Mouse (Mus musculus): ENCODE results near the gene Klc3.

The Klc3 gene

DNA sequence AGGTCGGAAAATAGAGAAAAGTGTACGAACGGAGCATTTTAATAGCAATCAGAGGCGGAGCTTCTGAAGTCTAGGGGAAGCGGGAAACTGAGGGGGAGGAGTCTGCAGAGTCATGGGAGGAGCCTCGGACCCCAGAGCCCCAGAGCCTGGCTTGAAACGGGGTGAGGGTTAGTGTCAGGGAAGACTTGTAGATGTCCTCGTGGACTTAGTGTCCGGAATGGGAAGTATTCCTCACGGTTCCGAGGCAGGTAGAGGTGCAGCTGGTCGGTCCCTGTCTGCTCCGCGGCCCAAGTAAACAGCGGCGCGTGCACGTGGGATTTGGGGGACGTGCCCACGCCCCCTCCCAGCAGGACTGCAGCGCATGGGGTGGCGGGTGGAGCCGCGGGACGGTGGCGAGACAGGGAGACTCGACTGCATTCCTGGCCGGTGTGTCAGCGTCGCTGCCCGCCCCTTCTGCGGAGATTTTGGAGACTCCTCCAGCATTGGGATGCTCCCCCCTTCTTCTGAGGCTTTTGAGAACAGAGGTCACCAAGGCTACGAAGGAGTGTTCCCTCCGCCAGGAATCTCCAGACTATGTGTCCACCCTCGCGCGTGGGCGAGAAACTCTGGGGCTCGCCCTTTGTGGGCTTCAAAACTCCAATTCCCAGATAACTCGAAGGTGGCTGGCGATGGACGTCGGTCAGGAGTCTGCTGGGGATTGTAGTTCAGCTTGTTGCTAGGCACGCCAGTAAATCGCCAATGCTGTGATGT, 43.8 kb downstream of the Klc3 start:
- peak; percentile 75 to 76 for DNase-seq (ENCODE audit: low spot score in 2 of 2)

DNA sequence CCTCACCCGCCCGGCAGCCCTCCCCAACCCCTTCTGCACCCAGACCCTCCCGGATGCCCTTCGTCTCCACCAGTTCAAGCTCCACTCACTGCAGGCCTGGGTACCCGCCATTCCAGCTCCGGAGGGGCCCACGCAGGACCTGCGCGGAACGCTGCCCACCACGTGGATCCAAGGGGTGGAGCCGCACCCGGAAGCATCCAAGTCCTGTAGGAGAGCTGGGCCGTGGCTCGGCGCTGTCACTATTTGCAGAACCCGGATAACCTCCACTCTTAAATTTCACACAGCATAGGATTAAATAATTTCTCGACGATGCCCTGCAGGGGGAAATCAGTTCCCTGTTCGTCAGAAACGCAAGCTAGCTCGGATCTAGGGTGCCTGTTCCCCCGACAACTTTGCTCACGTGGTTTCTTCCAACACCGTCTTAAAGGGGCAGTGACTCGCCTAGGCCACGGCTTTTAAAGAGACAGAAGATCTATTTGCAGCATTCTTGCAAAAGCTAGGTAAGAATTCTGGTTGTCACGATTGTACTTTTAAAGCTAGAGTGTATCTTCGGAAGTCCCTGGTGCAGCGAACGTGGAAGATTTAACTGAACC, 44.5 kb downstream of the Klc3 start, which contains the start of the genes Cd3eap and Ppp1r13l:
Cd3eap (minus strand) TSS at position 185 of the 593 bp plus-strand sequence.
Ppp1r13l (plus strand) TSS at position 451 of the 593 bp plus-strand sequence.
- DNase-seq (ENCODE audit: low spot score in 2 of 2), result peak; percentile 80 to 89

DNA sequence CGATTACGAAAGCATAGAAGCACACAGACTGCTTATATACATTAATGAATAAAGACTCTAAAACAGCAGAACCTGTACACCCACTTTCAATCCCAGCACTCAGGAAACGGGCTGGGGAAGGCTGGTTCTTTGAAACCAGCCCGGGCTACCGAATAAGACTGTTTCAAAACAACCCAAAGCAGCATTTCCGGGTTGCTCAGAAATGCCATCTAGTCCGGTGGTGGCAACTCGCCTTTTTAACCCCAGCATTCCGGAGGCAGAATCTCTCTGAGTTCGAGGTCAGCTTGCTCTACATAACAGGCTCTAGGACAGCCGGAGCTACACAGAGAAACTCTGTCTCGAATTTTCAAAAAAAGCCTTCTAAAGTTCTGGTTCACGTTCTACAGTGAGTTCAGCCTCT, 45.3 kb downstream of the Klc3 start:
- no peak for DNase-seq (ENCODE audit: low spot score in 2 of 2)

DNA sequence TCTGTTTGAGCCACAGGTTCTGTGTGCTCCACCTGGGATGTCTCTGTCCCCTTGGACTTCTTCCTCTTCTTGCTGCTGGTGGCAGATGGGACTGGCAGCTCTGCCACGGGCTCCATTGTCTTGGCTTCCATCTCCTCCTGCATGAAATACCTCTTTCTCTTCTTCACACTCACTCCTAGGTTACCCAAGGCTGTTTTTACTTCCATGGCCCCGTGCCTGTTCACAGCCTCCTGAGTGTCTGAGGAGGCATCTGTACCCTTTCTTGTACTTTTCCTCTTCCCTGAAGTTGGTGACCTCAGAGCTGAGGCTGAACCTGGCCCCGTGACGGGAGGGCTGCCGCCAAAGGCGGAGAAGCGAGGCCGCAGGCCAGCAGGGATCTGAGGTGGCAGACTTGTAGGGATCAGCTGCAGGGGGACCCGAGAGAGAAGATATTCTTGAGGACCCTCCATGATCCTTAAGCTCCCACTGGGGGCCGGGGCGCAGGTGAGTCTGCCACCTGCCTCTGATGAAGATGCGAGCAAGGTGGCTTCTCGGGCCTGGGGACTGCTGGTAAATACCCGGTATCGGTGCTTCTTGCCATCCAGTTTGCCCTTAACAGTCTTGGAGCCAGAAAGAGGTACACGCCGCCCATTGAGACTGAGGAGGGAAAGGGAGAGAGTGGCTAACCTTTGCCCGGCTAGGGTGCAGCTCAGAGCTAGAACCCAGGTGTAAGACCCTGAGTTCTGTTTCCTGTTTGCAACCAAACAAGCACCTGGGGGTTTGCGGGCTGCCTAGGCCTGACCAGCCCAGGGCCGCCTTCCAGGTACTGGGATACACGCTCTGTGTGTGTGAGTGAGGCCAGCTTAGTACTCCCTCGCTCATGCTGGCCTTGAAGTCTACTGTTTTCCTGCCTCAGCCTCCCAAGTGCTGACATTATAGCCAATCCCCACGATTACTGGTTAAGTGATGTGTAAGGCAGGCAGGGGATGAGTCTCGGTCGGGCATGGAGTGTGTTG, 46.2 kb downstream of the Klc3 start:
- DNase-seq (ENCODE audit: low spot score in 2 of 2), result no peak

DNA sequence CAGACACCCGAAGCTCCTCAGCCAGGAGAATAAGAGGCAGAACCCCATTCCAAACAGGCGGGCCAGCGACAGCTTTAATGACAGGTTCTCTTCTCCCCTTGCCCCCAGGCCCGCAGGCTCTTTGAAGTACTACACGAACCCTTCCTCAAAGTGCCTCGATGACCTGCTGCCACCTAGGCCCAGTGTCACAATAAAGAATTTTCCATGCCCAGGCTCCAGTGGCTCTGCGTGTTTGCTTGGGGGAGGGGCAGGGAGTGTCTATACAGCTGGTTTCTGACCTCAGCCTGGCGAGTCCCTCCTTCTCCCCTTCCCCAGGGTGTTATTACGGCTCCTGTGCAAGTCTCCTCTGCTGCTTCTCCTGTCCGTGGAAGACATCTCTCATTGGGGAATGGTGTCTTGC, 47.6 kb downstream of the Klc3 start:
- DNase-seq (ENCODE audit: low spot score in 2 of 2), result no peak

DNA sequence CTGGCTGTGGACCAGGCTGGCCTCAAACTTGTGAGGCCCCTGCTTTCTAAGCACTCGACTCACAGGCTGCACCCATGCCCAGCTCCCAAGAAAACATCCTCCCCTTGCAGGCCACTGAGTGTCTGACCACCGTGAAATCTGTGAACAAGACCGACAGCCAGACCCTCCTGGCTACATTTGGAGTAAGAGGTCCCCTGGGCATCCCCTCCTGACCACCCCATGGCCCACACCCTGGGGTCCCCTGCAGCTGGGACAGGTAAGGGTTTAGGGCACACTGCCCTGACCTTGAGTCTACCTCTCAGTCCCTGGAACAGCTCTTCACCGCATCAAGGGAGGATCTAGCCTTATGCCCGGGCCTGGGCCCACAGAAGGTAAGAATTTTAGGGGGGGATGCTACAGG, 48.9 kb downstream of the Klc3 start:
- DNase-seq (ENCODE audit: low spot score in 2 of 2), result no peak

DNA sequence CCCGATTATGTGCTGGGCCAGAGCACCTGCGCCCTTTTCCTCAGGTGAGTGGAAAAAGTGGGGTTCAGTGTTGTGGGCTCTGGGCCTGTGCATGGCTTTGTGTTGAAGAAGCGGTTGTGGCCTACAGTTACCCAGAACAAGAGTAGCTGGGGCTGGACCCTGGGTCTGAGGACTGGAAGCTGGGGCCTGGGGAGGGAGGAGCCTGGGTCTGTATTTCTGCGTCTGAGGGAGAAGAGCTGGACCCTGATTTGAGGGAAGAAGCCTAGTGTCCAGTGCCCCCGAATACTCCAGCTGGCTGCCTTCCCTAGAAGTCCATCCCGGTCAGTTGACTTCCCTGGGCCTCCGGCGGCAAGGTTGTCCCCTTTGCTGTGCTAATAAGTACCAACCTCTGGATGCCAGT, 53.7 kb downstream of the Klc3 start:
- DNase-seq (ENCODE audit: low spot score in 2 of 2), result no peak

DNA sequence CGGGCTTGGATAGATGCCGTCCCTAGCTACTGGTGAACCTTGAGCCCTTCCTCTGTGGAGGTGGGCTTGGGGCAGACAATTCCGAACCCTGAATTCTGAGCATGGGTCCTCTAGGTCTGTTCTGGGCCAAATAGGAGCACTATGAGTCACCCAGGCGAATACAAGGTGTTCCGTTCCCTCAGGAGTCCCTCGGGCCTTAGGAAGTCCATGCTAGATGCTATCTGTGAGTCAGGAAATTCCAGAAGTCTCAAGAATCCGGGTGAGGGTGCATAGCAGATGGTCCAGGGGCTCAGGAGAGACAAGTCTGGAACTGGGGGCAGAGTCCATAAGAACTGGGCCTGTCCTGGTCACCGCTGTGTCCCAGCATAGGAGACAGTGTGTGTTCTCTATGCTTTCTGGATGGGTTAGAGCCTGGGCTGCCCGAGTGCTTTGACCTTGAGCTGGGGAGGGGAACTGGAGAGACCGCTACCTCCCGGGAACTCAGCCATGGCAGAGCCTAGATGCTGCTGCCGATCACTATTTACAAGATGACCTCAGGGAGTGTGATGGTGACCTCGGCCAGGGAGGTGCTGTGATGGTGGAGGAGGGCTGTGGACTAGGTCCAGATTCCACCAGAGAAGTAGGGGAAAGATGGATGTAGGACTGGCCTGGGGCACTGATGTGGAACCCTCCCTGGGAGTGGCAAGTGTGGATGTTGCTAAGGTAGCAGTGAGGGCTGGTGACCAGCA, 54.6 kb downstream of the Klc3 start:
- no peak for DNase-seq (ENCODE audit: low spot score in 2 of 2)

DNA sequence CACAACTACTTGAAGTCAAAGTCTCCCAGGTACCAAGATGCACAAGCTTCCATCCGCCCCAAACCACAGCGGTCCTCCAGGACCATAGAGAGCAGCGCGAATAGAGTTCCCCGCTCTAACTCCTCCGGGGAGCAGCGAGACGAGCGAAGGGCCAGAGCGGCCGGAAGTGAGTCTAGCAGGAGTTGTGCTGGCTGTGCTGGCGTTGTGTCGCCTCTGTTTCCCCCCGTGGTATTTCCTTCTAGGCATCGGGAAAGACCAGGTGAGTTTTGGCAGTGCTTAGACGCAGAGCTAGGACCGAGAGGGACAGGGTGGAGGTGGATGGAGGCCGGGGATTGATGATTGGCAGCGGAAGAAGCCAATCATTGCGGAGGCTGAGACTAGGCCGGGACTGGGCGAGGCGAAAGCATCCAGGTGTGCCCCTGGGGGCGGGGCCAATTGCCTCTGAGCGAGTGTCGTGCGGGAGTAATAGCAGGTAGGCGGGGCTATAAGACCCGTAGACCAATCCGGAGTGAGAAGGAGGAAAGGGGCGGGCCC, 58.9 kb downstream of the Klc3 start:
- peak; percentile 92 to 93 for DNase-seq (ENCODE audit: low spot score in 2 of 2)

All from frontal cortex, postnatal 10 days (tissue).